Mouse (Mus musculus): ENCODE results near the gene Surf4. TPM values are rescaled to one million over a fixed set of nuclear protein-coding genes. Genes with fewer than 3 reads are reported as not detected.
A peak's percentile ranks its signal among the peaks of the same experiment; 100 is the strongest.
"Not testable (repeated sequence)": the region's sequence is repeated elsewhere in the genome, so short reads cannot be mapped to it uniquely, and the experiment has no call there.

The Surf4 gene
- total RNA-seq, 2 experiments from 2014 or later = 107 to 217 TPM

DNA sequence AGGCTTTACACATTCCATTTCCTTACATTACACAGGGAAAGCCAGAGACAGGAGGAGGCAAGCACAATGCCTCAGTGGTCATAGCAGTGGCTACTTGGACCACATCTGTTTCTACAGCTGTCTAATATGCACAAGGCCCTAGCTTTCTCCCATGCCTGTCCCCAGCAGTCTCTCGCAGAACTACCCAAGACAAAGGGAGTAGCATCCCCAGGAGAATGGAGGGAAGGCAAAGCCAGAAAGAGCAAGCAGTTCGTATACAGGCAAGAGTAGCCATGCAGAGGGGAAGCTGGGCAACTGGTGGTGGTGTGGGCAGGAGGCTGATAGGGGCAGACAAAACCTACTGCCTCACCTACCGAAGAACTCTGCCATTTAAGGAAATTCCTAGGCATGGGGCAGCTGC is 27.3 kb downstream of the Surf4 start:
- no peak for ATAC-seq (replicated peaks; ENCODE audit: poor library complexity, severe bottlenecking)

- ATAC-seq (replicated peaks; ENCODE audit: poor library complexity, severe bottlenecking) = no peak
These were observed 27.8 kb downstream of the Surf4 start for GRCm38 (mm10) chr2:26905936-26906335.

- no peak for ATAC-seq (replicated peaks; ENCODE audit: poor library complexity, severe bottlenecking)
These were observed 30.4 kb downstream of the Surf4 start for GRCm38 (mm10) chr2:26903311-26903710.

GRCm38 (mm10) chr2:26902467-26903220 is 31.1 kb downstream of the Surf4 start, which contains the start of gene Surf6:
Gene Surf6, minus strand, starts transcription at chr2:26902879.
- peak; percentile 93 for ATAC-seq (replicated peaks; ENCODE audit: poor library complexity, severe bottlenecking)

DNA sequence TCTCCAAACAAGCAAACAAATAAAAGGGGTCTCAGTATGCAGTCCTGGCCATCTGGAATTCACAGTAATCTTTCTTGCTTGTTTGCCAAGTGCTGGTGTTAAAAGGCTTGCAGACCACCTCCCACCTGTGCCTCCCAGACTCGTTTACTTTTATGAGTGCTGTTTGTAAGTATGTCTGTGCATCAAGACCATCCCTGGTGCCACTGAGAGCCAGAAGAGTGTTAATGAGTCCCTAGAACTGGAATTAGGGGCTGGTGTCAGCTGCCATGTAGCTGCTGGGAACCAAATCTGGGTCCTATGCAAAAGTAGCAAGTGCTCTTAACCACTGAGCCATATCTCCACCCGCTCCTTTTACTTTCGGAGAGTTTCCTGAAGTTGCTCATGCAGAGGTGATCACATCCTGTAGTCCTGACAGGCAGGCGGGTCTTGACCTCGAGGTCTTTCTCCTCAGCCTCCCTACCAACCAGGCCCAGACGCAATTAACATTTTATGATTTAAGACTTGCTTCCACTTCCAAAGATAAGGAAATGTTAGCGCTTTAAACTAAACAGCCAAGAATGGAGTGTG is 31.8 kb downstream of the Surf4 start:
- ATAC-seq (replicated peaks; ENCODE audit: poor library complexity, severe bottlenecking) = no peak

- ATAC-seq (replicated peaks; ENCODE audit: poor library complexity, severe bottlenecking) = no peak
These were observed 33.0 kb downstream of the Surf4 start for GRCm38 (mm10) chr2:26900731-26901130.

DNA sequence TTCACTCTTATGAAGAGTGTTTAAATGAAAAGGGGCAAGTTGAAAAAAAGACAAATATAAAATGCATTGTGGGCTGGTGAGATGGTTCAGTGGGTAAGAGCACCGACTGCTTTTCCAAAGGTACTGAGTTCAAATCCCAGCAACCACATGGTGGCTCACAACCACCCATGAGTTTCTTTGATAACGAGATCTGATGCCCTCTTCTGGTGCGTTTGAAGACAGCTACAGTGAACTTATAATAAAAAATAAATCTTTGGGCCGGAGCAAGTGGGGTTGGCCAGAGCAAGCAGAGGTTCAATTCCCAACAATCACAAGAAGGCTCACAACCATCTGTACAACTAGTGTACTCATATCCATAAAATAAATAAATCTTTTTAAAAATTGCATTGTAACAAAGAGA is 37.8 kb downstream of the Surf4 start:
- ATAC-seq (replicated peaks; ENCODE audit: poor library complexity, severe bottlenecking) = no peak

GRCm38 (mm10) chr2:26886170-26886569 is 47.6 kb downstream of the Surf4 start:
- ATAC-seq (replicated peaks; ENCODE audit: poor library complexity, severe bottlenecking) = not testable (repeated sequence)

DNA sequence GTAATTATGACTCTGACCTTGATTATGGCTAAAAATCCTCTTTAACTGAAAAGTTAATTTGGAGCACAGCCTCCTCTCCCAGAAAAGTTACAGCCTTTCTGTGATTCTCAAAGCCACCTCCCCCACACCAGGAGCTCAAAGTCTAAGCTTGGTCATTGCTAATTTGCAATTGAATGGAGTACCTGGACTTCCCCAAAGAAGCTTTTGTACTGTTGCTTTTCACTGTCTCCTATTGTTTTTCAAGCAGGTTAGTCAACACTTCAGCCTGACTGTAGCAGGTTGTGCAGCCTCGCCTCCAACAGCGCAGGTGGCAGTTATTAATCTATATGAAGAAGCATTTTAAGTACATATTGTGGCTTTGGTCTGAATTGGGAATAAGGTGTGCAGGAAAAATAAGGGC is 48.2 kb downstream of the Surf4 start:
- not testable (repeated sequence) for ATAC-seq (replicated peaks; ENCODE audit: poor library complexity, severe bottlenecking)

- no peak for ATAC-seq (replicated peaks; ENCODE audit: poor library complexity, severe bottlenecking)
These were observed 55.2 kb downstream of the Surf4 start for GRCm38 (mm10) chr2:26878571-26878970.

DNA sequence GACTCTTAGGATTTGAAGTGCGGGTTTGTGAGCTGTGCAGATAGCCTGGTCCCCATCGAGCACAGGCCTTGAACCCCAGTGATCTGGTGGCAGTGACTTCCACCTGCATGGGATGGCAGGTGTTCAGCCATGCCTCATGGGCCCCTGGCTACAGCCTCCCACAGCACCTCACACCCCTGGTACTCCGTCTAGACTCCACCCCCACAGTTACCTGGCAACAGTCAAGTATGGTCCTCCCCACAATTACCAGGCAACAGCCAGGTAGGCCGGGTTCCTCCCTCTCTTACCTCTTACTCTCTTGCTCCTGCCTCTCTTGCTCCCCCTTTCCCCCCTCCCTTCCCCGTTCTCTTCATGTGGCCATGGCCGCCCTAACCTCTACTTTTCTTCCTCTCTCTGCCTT is 63.1 kb downstream of the Surf4 start:
- no peak for ATAC-seq (replicated peaks; ENCODE audit: poor library complexity, severe bottlenecking)

Other genes starting within 250 kb of the Surf4 start
- gene Abo, start 68.9 kb downstream of the Surf4 start, total RNA-seq (2014; fragmentation: Nextera tagmentation) = not detected in 2 replicates
- not detected in 2 replicates for gene Abo, start 68.9 kb downstream of the Surf4 start, total RNA-seq (2017)
- gene Surf6, start 31.0 kb downstream of the Surf4 start, total RNA-seq (2014; fragmentation: Nextera tagmentation) = 21.7 and 22.5 TPM in 2 replicates
- gene Surf6, start 31.0 kb downstream of the Surf4 start, total RNA-seq (2017) = 53.0 and 55.7 TPM in 2 replicates
- gene Med22, start 23.3 kb downstream of the Surf4 start, total RNA-seq (2014; fragmentation: Nextera tagmentation) = 16.7 and 17.4 TPM in 2 replicates
- gene Med22, start 23.3 kb downstream of the Surf4 start, total RNA-seq (2017) = 17.2 and 19.0 TPM in 2 replicates
- 2,412 and 2,423 TPM in 2 replicates for gene Rpl7a, start 23.2 kb downstream of the Surf4 start, total RNA-seq (2014; fragmentation: Nextera tagmentation)
- gene Rpl7a, start 23.2 kb downstream of the Surf4 start, total RNA-seq (2017) = 2,233 and 2,391 TPM in 2 replicates
- 42.8 and 48.8 TPM in 2 replicates for gene Surf2, start 17.6 kb downstream of the Surf4 start, total RNA-seq (2014; fragmentation: Nextera tagmentation)
- 72.9 and 77.2 TPM in 2 replicates for gene Surf2, start 17.6 kb downstream of the Surf4 start, total RNA-seq (2017)
- gene Surf1, start 17.4 kb downstream of the Surf4 start, total RNA-seq (2014; fragmentation: Nextera tagmentation) = 46.4 and 74.7 TPM in 2 replicates
- 40.0 and 75.4 TPM in 2 replicates for gene Surf1, start 17.4 kb downstream of the Surf4 start, total RNA-seq (2017)
- 2.2 and 2.9 TPM in 2 replicates for gene Stkld1, start 119 bp upstream of the Surf4 start, total RNA-seq (2014; fragmentation: Nextera tagmentation)
- 0.09 TPM in 1 of 2 replicates, not detected in the other for gene Stkld1, start 119 bp upstream of the Surf4 start, total RNA-seq (2017)
- gene Rexo4, start 30.5 kb upstream of the Surf4 start, total RNA-seq (2014; fragmentation: Nextera tagmentation) = 42.4 and 47.6 TPM in 2 replicates
- gene Rexo4, start 30.5 kb upstream of the Surf4 start, total RNA-seq (2017) = 75.2 and 84.7 TPM in 2 replicates
- not detected in 2 replicates for gene Adamts13, start 39.5 kb upstream of the Surf4 start, total RNA-seq (2014; fragmentation: Nextera tagmentation)
- 0.04 TPM in 1 of 2 replicates, not detected in the other for gene Adamts13, start 39.5 kb upstream of the Surf4 start, total RNA-seq (2017)
- gene Cacfd1, start 76.0 kb upstream of the Surf4 start, total RNA-seq (2014; fragmentation: Nextera tagmentation) = 15.5 and 18.8 TPM in 2 replicates
- 1.6 and 3.5 TPM in 2 replicates for gene Cacfd1, start 76.0 kb upstream of the Surf4 start, total RNA-seq (2017)
- gene Slc2a6, start 94.1 kb upstream of the Surf4 start, total RNA-seq (2014; fragmentation: Nextera tagmentation) = 4.6 and 7.5 TPM in 2 replicates
- 2.6 and 4.0 TPM in 2 replicates for gene Slc2a6, start 94.1 kb upstream of the Surf4 start, total RNA-seq (2017)
- gene Mymk, start 138.3 kb upstream of the Surf4 start, total RNA-seq (2014; fragmentation: Nextera tagmentation) = not detected in 2 replicates
- not detected in 2 replicates for gene Mymk, start 138.3 kb upstream of the Surf4 start, total RNA-seq (2017)
- gene Adamtsl2, start 145.5 kb upstream of the Surf4 start, total RNA-seq (2014; fragmentation: Nextera tagmentation) = not detected in 2 replicates
- not detected in 2 replicates for gene Adamtsl2, start 145.5 kb upstream of the Surf4 start, total RNA-seq (2017)
- not detected in 2 replicates for gene Fam163b, start 208.6 kb upstream of the Surf4 start, total RNA-seq (2014; fragmentation: Nextera tagmentation)
- not detected in 2 replicates for gene Fam163b, start 208.6 kb upstream of the Surf4 start, total RNA-seq (2017)
- gene Dbh, start 231.3 kb upstream of the Surf4 start, total RNA-seq (2014; fragmentation: Nextera tagmentation) = not detected in 2 replicates
- not detected in 2 replicates for gene Dbh, start 231.3 kb upstream of the Surf4 start, total RNA-seq (2017)

Data from granulocyte monocyte progenitor cell, adult 5-6 weeks (primary cell).